Mouse (Mus musculus) adrenal gland (tissue): ENCODE measurements around the gene Isoc2a.
"Not testable (repeated sequence)": the region's sequence is repeated elsewhere in the genome, so short reads cannot be mapped to it uniquely, and the experiment has no call there.

ENCODE experiments used
- intact Hi-C: fragments of 180-260 bp; cut with DNase I; formaldehyde crosslinking; loops from one replicate; pipeline ENCODE4 v1.15.1; 2025

Gene Isoc2a

DNA sequence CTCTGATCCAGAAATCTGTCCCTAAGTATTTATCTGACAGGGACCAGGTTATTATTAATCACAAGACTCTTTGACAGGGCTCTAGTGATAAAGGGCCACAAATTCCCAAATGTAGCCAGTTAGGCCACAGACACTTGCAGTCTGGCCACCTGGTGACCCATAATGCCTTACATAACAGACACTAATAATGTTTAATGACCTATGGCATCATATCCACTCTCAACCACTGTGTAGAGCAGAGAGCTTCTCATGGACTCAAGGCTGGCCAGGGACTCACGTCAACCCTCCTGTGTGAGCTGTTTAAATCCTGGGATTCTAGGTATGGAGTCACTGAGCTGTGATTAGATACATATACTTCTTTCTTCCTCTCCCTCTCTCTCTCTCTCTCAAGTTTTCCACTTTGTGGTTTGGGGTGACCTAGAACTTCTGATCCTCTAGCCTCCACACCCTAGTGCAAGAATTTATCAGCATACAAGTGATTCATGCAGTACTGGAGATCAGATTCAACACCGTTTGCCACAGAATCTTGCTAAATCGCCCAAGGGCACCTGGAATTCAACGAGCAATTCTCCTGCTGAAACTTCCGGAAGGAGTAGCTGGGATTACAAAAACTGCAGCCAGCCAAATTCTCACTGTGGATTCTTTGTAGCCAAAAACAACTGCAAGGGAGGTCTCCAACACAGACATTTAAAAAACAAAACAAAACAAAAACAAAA lies 12.7 kb upstream of the Isoc2a start:
- intact Hi-C loops, result no loop called here

DNA sequence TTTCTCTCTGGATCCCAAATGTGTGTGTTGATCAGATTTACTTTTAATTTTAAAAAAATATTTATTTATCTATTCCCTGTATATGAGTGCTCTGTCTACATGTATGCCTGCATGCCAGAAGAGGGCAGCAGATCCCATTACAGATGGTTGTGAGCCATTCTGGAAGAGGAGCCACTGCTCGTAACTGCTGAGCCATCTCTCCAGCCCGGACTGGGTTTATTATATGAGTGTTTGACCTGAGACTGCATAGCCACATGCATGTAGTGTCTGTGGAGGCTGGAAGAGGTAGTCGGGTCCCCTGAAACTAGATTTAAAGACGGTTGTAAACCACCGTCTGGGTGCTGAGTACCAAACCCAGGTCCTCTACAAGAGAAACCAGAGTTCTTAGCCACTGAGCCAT lies 11.9 kb upstream of the Isoc2a start:
- intact Hi-C loops, result loop anchor here (5.0 kb wide), 1 partner anchor 52 kb away; the partner anchor contains the start of gene Zfp628

- intact Hi-C loops, result loop anchor here (5.0 kb wide), 1 partner anchor 51 kb away; the partner anchor contains the start of gene Zfp628
These were observed 11.1 kb upstream of the Isoc2a start for GRCm38 (mm10) chr7:4865579-4866493.

DNA sequence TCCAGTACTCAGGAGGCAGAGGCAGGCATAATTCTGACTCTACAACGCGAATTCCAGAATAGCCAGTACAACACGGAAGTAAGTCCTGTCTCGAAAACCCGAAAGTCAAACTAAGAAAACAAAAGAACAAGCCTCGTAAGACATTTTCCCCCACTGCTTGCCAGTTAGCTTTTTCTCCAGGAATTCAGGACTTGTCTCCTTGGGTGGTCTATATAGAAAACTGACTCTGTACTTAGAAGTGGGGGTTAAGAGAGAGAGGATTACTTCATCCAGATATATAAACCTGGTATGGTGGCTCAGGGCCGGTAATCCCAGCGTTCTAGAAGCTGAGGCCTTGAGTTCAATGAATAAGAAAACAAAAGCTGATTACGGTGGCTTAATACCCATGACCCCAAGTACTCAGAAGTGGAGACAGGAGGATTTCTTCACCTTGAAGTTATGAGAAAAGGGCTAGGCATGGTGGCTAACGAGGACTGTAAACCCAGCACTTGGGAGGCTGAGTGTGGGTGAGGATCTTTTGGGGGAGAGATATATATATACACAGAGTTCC lies 10.2 kb upstream of the Isoc2a start:
- intact Hi-C loops, result loop anchor here (5.0 kb wide), 1 partner anchor 51 kb away; the partner anchor contains the start of gene Zfp628

DNA sequence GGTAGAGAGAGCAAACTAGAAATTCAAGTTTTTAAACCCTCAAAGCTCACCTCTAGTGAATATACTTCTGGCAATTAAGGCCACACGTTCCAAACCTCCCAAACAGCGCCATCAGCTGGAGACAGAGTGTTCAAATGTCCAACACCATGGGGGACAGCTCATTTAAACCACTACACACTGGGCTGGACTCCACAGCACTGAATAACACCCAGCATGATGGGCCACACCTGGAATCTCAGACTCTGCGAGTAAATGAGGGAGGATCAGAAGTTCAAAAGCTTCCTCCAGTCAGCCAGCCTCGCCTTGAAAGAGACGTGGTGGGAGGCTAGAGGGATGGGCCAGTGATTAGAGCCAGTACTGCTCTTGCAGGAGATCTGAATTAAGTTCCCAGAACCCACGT lies 6.8 kb upstream of the Isoc2a start, which contains the start of gene Isoc2b:
TSS of gene Isoc2b (minus strand) at position 126 of the 400 bp plus-strand sequence.
- intact Hi-C loops, result no loop called here

DNA sequence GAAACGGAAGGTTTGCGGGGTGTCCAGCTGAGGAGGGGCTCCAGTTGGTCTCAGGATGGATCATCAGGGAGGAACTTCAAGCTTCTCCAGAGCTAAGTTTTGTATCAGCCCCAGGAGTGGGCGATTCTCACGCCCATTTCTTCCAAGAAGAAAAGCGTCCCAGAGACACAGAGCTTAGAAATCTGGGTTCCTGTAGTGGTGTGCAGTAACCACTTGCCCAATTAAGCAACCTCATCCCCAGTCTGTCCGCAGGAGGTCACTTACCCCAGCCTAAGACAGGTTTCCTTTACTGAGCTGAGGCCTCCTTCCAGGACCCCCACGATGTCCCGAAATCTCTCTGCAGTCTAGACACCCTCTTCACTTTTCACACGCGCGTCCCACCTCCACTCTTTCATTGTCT lies 273 bp downstream of the Isoc2a start:
- intact Hi-C loops, result no loop called here

- intact Hi-C loops, result no loop called here
These were observed 1.2 kb downstream of the Isoc2a start for GRCm38 (mm10) chr7:4878186-4878585.

- intact Hi-C loops, result not testable (repeated sequence)
These were observed 2.1 kb downstream of the Isoc2a start for GRCm38 (mm10) chr7:4879036-4879435.

GRCm38 (mm10) chr7:4886680-4887079 lies 9.7 kb downstream of the Isoc2a start:
- intact Hi-C loops, result no loop called here

DNA sequence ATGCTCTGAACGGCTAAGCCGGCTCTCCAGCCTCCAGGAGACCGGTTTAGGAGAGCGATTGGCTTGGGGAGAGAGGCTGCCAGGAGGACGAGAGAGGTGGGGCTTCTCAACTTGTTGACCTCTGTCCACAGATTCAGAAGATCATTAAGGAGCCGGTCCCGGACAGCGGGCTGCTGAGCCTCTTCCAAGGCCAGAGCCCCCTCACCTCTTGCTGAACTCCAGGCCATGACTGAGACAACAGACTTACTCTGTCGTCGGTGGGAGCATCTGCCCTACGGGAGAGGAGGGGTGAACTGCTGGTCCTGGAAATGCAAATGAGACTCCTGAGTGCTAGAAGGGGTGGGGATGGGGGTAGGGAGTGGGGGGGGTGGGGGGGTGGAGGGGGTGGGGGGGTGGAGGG lies 18.2 kb downstream of the Isoc2a start:
- intact Hi-C loops, result no loop called here

GRCm38 (mm10) chr7:4898851-4899648 lies 22.1 kb downstream of the Isoc2a start:
- intact Hi-C loops, result no loop called here

DNA sequence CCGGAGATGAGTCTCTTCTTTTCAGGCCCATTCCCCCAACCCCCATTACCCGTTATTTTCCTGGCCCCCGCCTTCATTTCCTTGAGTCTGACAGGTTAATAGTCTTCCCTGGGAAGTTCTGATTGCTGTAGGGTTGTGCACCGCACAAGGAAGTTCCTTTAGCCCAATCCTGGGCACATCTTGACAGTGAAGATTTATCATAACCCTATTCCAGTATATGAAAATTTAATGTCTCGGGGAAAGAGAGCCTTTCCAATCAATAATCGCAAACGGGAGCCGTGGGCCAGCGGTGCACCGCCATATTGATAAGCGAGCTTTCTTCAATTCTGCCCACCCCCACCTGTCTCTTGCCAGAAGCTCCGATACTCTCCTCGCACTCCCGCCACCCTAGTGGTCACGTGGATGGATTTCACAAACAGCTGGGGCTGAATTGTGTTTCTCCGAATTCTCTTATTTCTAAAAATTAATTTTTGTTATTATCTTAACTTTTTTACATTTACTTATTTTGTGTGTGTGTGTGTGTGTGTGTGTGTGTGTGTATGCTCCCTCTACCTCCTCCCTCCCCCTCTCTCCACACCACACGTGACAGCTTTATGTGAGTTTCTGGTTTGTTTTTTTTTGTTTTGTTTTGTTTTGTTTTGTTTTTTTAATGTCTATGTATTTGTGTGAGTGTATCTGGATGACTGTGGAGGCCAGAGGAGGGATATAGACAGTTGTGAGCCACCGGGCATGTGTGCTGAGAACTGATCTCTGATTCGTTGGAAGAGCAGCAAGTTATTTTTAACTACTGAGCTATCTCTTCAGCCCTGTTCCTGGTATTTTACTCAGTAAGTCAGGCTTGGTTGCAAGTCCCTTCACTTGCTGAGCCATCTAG lies 22.9 kb downstream of the Isoc2a start:
- intact Hi-C loops, result no loop called here

DNA sequence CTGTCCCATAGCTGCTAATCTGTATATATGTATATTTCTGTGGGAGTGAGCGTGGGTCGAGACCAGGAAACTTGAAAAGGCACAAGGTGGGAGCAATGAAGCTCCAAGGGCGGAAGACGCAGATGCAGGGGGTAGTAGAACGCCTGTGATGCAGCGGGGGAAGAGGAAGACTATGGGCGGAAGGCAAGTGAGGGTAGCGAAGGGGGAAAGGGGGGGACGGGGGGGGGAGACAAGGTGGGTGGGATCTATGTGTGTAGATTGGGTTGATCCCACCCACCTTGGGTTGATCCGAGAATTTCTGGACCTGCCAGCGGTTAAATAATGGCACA lies 23.5 kb downstream of the Isoc2a start:
- intact Hi-C loops, result no loop called here

DNA sequence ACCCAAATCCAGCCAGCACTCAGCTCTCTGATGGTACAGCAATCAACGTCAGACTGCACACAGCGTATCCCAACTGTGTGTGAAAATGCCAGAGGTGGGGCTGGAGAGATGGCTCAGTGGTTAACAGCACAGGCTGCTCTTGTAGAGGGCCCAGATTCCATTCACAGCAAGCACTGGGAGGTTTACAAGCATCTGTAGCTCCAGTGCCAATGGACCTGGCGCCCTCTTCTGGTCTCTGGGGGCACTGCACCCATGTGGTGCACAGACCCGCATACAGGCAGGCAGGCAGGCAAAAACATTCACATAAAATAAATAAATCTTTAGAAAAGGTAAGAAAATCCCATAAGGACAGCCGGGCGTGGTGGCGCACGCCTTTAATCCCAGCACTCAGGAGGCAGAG lies 24.2 kb downstream of the Isoc2a start:
- intact Hi-C loops, result no loop called here

GRCm38 (mm10) chr7:4902404-4902803 lies 25.5 kb downstream of the Isoc2a start:
- intact Hi-C loops, result no loop called here

DNA sequence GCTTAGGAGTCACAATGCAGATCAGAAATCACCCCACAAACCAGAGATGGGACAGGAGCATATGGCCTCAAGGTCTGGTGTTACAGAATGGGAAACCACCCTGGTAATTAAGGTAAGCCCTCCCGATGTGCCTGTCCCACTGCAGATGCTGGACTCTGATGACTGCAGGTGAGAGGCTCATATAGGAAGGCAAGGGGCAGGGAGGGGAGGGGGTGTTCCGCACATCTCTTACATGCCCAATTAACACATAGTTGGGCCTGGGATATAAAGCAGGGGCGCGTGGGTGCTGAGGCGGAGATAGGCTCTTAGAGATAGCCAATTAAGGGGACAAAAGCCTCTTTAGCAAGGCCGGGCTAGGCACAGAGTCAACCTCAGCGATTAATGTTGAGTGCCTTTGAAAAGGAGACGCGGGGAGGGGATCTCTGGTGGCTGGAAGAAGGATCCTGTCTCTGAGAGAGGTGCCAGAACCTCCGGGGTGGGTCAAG lies 29.6 kb downstream of the Isoc2a start, which contains the start of gene Gm36210:
TSS of gene Gm36210 (minus strand) at position 51 of the 485 bp plus-strand sequence.
- intact Hi-C loops, result no loop called here

DNA sequence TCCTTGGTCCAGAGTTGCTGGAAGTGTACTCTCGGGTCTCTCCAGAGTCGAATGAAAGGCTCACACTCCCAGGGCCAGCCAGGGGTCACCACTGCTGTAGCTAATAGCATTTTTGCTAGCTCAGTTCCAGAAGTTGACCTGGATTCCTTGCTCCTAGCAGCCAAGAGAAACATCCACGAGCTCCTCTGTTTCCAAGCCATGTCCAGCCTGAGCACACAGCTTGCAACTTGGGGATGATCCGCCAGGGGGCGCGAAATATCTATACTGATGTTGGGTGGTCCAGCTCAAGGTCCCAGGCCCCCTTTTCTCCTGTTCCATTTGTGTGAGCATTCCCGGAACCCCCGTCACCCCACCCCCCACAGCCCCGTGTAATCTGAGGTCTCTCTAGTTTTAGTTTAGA lies 34.6 kb downstream of the Isoc2a start:
- intact Hi-C loops, result no loop called here

- intact Hi-C loops, result no loop called here
These were observed 35.3 kb downstream of the Isoc2a start for GRCm38 (mm10) chr7:4912248-4912647.

- intact Hi-C loops, result loop anchor here (5.0 kb wide), 1 partner anchor 48 kb away; no protein-coding TSS in a partner anchor
These were observed 38.2 kb downstream of the Isoc2a start, which contains the start of gene Zfp628 for GRCm38 (mm10) chr7:4915007-4915665. Gene Zfp628, plus strand, starts transcription at chr7:4915217.
